Mouse (Mus musculus) thymus, postnatal 4 days (tissue): Measurements from ENCODE around the gene Atp8a2.
A peak's percentile ranks its signal among the peaks of the same experiment; 100 is the strongest.

ENCODE experiments used
- DNase-seq: peaks from one replicate; pipeline ENCODE4 v3.0.0; 2021

The Atp8a2 gene

DNA sequence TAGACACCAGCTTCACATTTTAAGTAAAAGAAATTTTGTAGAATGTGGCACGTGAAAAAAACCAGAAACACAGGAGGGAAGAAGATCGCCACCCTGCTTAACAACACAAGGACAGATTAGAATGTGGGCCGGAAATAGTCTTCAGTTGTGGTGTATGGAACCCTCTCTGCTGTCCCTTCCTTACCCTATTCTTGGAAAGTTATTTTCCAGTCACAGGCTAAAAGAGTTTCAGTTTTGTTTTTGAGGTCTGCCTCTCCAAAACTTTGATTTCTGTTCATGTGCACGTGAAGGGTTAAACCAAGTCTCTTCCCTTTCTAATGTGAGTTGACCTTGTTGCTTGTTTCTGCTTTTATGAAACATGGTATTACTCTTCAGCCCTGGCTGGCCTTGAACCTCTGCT lies 501.8 kb downstream of the Atp8a2 start:
- DNase-seq = no peak

DNA sequence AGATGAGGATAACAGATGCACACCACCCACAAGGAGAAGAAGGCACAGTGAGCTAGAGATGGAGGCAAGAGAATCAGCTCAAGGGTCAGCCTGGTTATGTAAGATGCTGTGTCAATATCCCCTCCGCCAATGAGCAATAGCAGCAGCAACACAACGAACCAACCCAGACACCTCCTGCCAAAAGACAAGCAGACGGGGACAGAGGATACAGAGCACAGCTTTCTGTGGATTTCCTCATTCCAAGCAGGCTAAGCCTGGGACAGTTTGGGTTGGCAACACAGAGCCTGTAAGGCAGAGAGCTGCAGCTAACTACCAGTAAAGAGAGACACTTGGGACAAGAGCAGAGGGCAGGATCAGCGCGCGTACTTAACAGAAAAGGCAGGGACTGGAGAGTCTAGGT lies 504.8 kb downstream of the Atp8a2 start:
- no peak for DNase-seq

DNA sequence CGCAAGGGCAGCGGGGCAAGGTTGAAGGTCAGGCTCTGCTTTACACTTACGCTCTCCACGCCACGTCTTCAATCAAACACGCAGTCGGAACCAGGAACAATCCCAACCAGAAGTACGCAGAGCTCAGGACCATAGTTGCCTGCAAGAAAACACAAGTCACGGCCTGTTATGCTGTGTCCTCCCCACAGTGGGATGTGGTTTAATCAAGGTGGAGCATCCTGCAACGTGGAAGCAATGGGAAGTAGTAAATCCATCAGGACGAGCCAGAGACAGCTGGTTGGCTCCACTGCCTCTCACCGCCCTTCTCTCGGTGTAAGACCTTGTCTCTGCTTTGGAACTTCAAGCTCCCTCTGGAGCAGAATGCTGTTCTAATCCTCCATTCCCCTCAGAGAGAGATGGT lies 505.6 kb downstream of the Atp8a2 start:
- DNase-seq = peak; percentile 17

DNA sequence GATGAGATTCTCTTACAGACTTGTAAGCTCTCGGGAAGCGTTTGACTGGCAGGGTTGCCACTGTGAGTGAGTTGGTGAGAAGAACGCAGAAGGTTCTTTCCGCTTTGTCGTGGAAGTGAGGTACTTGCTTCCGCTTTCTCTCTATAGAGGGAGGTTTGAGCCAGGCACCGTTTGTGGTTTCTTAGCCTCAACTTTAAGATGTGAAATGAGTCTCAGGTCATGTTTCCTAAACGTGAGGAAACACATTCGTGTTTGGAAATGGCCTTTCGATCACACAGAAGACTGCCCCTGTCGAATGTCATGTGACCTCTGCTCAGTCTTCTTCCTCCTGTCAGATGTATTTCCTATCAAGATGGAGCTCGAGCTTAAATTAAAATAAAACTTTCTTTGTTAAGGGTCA lies 506.0 kb downstream of the Atp8a2 start:
- DNase-seq = peak; percentile 39

DNA sequence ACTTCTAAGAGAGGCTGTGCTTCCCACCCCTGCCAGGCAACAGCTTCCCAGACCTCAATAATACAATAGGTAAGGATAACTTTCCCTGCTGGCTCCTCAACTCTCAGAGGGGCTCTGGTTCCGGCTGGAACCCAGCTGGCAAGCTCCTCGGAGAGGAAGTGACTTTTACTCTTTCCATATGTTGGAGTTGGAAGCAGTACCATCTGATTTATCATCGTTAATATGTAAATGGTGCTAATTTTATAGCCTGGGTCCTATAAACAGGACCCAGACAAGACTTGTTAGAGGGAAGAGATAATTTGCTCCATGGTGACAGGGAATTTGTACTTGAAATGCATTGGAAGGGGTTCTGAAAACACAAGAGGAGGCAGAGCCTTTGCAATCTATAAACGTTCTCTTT lies 507.4 kb downstream of the Atp8a2 start:
- DNase-seq = no peak

DNA sequence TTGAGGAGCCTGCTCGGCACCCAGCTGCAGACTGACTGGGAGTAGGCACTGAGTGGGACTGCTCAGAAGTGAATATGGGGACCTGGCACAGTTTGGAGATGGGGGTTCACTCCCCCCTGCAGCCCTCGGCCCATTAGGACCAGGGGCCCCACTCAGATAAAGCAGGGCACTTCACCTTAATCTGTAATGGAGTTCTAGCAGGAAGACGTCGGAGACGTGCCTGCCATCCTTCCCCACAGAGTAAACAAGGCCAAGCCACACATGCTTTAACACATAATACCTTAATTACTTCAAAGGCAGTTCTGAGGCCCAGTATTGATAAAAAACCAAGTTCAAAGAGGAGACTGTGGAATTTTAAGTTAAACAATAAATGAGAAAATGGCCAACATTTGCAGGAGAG lies 510.8 kb downstream of the Atp8a2 start:
- no peak for DNase-seq

DNA sequence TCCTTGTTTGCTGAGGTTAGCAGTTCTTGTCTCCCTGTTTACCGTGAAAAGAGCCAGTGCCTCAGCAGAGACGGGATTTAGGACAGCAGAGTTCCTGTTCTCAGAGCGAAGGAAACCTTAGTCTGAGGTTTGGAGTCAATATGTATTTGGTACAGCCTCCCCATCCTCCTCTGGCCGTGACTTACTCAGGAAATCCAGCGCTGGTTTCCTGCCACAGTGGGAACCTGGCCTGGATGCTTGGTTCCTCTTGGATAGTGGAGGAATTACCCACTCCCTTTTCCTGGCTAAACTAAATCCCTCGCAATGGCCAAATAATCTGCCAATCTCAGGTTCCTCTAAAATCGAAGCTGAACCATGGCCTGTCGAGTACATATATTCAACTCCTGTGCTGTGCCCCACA lies 511.6 kb downstream of the Atp8a2 start:
- no peak for DNase-seq

DNA sequence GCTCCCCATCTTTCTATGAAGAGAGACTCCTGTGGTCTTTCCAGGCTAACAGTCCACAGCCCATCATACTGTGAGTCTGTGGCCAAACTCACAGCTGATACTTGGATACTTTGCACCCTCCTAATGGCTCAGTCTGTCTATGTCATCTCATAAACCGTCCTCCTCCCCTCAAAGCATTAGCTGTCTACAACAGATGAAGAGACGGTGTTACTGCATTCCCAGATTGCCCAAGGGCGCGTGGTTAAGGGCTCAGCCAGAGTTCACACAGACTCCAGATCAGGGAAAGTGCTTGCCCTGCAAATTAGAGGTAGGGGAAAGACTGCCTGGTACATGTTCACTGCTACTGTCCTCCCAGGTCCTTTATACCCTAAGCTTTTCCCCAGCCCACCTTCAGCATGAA lies 515.1 kb downstream of the Atp8a2 start:
- no peak for DNase-seq

DNA sequence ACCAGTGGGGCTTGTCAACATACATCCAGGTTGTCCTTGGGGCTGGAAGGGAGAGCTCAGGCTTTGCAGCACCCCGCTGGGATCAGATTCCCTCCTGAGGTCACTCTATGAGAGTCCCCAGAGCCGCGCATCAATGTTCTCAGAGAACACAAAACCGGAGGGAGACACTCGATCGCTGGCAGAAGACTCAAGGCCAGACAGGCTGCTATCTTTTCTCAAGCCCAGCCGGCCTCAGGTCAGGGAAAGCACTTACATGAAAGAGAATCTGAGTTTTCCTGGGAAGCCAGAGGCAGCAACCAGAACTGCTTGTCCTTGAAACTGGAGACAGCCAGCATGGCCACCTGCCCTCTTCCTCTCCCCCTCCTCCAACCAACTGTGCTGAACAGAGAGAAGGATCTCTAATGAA lies 519.4 kb downstream of the Atp8a2 start:
- DNase-seq = no peak

DNA sequence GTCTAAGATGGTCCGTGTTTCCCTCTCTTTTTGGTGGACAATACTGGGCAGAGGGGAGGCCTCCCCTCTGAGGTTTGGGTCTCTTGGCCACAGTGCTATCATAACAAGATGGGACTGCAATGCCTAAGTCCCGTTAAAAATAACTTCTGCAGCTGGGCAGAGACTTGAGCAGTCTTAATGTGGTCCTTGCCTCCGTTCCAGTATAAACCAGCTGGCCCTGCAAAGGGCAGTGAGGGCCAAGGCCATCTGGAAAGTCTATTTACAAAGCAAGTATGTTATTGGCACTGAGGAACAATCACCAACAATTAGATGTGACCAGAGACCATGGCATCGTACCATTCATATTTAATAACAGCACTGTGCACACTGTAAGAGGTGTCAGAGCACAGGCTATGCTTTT lies 521.6 kb downstream of the Atp8a2 start:
- no peak for DNase-seq

DNA sequence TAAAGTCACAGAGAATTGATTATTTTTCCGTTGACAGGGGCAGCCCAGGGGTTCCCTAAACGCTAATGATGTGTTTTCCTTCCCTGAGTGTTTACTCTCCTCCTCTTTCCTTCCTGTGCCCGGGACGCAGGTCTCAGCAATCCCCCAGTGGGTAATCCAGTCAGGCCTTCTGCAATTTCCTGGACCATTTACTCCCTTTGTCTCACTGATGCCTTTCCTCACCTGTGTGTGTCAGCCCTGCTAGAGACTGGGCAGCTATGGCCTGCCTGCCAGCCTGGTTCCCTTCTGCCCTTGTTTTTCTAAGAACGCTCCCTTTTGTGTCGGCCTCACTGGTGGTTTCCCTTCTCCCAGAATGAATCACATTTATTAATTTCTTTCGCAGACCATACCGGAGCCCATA lies 522.4 kb downstream of the Atp8a2 start:
- no peak for DNase-seq

DNA sequence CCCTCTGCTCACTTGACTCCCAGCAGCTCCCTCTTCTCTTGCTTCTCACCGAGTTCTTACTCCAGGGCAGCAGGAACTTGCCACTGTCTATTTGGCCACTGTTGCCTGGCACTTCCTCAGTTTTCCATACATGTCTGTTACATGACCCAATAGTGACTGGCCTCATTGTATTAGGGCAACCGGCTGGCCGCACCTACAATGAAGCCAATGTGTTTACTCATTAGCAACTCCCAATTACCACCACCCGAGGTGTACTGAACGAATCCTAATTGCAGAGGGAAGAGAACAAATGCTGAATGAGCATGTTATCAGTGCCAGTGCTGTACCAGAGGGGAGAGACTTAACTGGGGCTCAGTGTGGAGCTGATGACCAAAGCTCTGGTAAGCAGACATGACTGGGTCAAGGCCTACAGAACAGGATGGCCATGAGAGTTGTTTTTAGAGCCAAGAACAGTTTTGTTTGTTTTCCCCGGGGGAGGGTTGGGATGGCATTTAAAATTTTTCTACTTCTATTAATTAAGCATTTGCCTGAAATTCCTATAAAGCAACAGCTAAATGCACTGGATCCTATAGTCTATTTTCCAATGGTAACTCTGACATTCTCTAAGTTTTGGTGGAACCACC lies 524.0 kb downstream of the Atp8a2 start:
- no peak for DNase-seq

DNA sequence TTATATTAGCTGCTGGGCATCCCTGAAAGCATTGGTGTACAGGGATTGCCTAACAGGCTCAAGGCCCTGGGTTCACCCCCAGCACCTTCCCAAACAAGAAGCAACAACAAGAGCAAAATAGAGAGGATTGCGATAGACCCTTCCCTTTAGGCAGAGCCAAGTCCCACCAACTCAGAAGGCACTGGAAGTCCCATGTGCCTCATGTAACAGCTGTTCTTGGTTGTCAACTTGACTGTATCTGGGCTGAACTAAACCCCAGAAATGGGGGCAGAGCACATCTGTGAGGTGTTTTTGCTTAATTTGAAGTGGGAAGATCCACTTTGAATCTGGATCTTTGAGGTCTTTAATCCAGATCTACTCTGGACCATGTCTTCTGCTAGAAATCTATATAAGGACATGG lies 539.9 kb downstream of the Atp8a2 start:
- no peak for DNase-seq

DNA sequence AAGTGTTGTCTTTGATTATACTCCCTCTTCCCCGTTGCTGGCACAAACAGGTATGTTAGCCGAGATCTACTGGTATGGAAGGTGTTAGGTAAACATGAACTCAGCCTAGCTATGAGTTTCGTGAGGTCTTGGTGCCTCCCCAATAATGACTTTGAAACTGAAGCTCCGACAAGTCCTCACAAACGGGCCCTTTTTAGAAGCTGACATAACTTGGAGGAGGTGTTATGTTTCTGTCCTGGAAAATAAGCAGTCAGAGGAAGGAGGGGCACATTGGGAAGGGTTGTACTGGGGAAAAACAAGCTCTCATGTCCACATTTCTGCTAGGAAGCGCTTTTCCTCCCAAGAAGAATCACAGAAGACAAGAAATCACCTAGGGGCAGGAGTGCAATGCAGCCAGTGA lies 540.4 kb downstream of the Atp8a2 start:
- DNase-seq = no peak

DNA sequence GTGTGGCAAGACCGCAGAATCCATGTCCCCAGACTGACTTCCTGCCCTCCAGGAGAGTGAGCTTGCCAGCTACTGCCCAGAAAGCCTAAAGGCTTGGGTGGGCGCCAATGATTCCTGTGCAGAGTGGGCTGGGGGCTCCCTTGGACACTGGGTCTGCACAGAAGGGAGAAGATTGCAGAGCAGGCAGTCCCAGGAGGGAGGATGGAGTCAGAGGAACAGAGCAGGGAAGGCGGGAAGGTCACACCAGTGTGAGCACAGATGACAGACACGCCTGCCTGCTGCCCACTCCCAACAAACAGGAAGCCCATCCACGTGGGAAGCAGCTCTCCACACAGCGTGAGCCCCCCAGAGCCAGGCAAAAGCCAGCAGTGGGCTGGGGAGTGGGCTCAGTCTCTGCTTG lies 547.6 kb downstream of the Atp8a2 start:
- no peak for DNase-seq

DNA sequence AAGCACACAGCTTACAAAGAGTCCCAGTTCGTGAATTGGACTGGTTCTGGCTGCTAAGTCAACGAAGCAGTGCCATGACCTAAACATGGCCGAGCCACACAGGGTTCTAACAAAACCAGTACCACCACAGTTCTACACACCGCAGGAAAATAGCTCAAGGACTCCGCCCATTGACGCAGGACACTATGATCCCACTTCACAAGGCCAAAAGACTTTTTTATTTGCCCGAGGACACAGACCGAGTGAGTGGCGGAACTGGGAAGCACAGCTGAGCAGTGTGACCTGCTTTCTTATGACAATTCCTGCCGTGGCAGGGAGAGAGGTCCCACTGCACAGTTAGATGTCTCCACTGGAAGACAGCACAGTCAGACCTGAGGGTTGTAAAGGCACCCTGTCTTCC lies 548.4 kb downstream of the Atp8a2 start:
- DNase-seq = no peak

DNA sequence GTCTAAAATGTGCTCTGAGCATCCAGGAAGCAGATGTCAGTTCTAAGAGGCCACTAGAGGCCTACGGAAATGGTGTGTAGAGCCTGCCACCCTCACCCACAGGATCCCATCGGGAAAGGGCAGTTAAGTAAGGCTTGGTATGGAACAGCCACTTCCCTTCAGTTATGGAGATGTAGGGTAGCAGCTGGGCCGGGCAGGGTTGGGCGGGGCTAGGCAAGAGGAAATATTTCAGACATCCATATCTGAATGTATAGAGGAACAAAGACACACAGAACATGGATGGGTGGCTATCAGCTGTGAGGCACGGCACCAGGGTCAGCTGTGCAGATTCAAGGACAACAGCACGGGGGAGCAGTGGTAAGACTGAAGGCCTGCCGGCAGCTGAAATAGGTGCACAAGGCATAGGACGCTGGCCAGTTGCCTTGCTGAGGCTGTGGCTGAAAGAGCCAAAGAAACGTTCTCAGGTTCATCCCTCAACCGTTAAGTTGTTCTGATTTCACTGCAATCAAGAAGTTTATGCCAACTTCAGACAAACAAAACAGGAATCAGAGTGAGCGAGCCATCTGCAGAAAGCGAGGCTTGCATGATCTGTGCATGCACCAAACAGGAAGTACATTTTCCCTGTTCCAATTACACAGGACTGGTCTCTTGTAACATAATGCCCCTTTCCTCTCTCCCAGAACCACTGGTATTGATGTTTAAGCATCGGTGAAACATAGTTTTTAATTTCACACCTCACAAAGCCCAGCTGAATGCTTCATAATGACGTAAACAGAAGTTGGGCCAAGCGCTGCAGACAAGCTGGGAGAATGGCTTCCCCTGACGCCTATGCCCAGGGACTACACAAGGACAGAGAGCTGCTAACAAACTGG lies 549.9 kb downstream of the Atp8a2 start:
- DNase-seq = no peak

DNA sequence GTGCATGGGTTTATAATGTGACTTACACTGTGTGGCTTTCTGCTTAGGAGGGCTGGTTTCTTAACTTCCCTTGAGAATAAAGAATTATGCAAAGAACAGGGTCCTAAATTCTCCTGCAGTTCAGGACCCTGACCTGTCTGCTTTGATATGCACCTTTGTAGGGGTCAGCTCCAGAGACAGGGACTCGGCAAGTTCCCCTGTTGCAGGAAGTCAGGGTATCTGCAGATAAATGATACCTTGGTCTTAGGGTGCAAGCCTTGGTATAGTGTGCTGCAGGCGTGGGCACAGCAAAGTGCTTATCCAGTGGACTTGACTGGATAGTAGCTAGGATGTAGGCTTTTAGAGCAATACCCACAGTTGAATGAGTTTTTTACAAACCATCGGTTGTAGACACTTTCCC lies 552.1 kb downstream of the Atp8a2 start:
- no peak for DNase-seq

DNA sequence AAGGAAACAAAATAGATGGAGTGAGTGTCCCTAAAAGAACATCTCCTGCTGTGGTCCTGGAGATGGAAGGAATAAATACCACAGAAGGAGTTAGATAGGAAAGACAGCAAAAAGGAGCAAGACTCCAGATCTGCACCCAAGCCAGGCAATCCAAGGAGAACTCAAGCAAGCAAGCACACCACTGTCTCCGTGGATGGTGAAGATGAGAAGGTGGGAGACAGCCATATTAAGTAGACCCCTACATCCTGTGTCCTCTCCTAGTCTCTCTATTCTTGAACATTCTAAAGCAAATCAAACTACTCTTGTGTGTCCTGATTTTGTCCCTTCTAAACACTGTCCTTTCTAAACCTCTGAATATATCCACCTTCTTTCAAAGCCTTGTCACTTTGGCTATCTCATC lies 552.8 kb downstream of the Atp8a2 start:
- DNase-seq = no peak

DNA sequence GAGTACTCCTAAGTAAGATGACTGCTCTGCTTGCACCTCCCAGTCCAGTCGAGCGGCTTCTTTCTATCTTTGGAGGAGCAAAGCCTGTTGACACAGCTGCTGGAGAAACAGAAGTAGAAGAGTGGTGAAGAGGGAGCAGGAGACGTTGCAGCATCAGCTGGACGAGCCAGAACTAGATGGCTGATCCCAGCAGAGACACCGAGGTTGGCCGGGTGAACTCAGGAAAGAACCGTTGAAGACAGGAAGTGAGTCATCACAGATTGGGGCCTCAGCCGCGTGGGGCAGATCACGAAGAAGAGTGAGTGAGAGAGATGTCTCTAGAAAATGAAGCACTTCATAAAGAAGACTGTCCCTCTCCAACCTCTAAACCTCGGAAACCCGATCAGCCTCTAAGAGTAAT lies 553.4 kb downstream of the Atp8a2 start:
- peak; percentile 69 for DNase-seq

DNA sequence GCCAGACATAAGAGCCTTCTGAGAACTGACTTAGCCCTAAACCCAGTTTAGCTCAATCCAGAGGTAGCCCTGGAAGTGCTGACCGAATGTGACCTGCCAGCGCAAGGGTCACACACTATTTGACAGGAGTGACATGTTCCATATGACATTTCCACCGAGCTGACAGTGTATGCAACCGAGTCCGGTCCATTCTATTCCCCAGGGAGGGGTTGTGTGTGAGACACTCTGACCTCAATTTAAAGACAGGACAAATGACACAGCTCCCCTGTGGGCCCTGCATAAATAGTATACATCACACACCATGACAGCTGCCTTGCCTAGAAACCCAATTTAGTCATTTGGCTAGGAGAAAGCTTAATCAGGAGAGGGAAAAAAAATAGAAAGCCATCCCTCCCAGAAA lies 555.1 kb downstream of the Atp8a2 start:
- DNase-seq = no peak

DNA sequence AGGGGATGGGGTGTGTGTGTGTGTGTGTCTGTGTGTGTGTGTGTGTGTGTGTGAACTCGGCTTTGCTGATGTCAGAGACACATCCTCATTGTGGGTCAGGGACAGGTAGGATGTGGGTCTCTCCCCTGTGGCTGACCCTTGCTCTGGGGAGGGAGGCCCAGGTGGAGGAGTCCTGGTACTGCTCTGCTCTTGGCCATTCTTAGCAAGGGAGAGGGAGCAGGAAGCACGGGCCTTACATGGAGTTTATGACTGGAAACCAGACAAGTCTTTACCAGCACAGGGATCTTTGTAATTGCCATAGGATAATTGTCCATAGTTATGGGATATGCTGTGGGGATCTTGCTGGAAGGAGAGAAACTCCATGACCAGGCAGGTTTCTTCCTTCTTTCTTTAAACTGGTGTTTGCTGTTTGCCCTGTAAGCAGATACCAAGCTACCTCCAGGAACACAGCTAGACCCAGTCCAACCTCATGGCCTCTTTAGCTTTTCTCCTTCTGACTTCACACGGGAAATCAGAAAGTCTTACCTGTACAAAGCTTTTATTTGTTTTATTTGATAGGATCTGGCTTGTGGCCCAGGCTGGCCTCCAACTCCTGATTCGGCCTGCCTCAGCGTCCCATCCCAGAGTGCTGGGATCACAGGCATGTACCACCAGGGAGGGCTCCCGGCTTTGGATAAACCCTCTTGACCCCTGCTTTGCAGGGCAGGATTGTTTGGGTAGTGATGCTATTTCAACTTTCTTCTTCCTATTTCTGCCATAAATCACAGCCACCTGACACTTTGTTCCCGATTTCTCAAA lies 557.9 kb downstream of the Atp8a2 start:
- no peak for DNase-seq

DNA sequence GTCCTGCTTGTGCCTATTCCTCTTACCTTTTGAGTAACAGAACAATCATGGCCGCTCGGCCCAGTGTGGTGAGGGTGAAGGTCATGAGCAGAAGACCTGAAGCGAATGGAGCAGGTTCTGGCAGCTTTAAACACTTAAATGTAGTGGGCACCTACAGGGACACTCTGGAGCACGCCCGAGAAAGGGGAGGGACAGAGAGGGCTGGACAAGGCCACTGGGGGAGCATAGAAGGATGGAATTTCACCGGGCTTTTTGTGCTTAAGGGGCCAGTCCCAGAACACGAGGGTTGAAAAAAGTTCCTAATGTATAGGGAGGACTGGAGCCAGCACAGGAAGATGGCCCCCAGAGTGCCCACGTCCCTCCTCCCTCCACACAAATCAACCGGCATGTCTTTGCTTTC lies 563.0 kb downstream of the Atp8a2 start:
- no peak for DNase-seq

DNA sequence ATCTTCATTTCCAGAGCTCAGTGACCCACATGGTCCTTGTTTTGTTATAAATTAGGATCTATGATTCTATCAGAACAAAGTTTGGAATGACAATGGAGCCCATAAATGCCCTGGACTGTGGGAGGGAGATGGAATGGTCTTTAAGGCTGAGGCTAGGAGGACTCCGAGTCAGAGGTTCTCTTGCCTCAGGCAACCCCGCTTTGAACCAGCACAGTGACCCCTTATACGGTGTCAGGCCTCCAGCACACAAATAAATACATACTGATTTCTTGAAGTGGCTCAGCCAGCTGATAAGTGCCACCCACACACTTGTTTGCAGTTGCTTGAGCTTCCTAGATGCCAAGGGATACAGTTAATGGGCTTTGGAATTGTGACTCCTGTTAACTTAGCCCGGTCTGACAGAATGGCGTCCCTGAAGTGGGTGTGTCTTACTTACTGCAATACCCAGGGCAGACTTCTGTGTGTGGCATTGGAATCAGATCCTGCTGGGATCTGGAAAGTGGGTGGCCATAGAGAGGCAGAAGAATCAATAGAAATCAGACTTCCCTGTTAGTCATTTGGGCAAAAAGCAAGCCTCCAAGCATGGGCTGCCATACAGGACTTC lies 563.6 kb downstream of the Atp8a2 start:
- DNase-seq = no peak
